Mouse (Mus musculus): ENCODE measurements at regions not wholly inside any gene's neighbourhood (a gene's known extent, or its start where the extent isn't known, plus 50 kb on each side); places are given as distances from the start of the nearest gene placed in this dataset.

DNA sequence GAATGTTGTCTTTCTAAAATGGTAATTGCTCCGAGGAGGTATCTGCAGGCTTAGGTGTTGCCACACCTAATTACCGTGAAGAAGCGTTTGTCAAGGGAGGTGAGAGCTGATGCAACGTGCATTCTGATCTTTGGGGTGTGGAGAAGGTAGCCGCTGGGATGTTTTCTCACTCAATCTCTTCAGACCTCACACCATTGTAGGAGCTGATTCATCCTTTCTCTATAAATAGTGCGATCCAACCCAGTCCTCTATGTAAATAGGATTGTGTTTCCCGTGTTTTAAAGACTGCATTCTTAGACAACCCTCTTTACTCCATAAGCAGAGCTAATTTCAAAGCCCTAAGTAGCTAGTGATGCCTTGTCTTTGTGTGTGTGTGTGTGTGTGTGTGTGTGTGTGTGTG, 374.2 kb upstream of the Slc35b3 start:
- no peak overlapping the region for H3K4me2 ChIP-seq (ENCODE audit: low read depth, low read length)
- 63% methylated on average over 7 of the region's 7 CpGs for WGBS
- no peak overlapping the region for H3K4me3 ChIP-seq (ENCODE audit: low read depth, low read length)
- no peak overlapping the region for H3K27ac ChIP-seq (replicated peaks; ENCODE audit: low read depth, low read length)
- no peaks in the 10 kb centered on the region for H3K27me3 ChIP-seq (replicated peaks; ENCODE audit: control insufficient read depth, insufficient read depth, low read length)
- H3K4me1 ChIP-seq (ENCODE audit: control insufficient read depth, insufficient read depth, low read length), result no peaks in the 10 kb centered on the region
- no peaks in the 10 kb centered on the region for H3K36me3 ChIP-seq (ENCODE audit: control insufficient read depth, insufficient read depth, low read length)
- ATAC-seq (ENCODE audit: low read depth), result 0 out of 2 replicates have a peak, but pooled peaks have one; percentile 30
- peak; percentile 49 for DNase-seq (ENCODE audit: low spot score)
- H3K9me3 ChIP-seq (ENCODE audit: control insufficient read depth, low read length), result no peaks in the 10 kb centered on the region
- no peak overlapping the region for H3K9ac ChIP-seq (ENCODE audit: low read depth, low read length)

DNA sequence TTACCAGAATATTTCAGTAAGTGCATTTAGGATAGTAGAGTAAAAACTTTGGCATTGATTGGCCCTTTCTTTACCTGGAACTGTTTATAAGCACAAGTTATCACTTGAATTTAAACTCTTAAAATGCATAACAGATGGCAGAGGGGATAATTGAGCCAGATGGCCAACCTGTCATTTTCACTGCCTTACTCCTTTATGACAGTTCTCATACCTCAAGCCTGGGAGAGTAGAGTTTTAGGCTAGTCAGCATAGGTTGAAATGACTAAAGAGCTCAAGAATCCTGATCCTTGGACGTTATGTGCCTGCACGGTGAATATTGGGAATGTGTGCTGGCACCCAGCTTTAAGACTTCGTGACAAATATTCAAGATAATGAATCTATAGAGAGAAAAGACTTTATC, 369.1 kb upstream of the Slc35b3 start:
- Histone ChIP-seq H3K9me3 (ENCODE audit: control insufficient read depth, low read length) (no peaks in the 10 kb centered on the region), H3K36me3 (ENCODE audit: control insufficient read depth, insufficient read depth, low read length) (no peaks in the 10 kb centered on the region), H3K27ac (replicated peaks; ENCODE audit: low read depth, low read length) (no peak overlapping the region), H3K4me3 (ENCODE audit: low read depth, low read length) (no peak overlapping the region), H3K4me1 (ENCODE audit: control insufficient read depth, insufficient read depth, low read length) (no peaks in the 10 kb centered on the region), H3K27me3 (replicated peaks; ENCODE audit: control insufficient read depth, insufficient read depth, low read length) (no peaks in the 10 kb centered on the region; the same call in 1 of the 2 replicates), H3K4me2 (ENCODE audit: low read depth, low read length) (no peak overlapping the region), H3K9ac (ENCODE audit: low read depth, low read length) (no peak overlapping the region)
- ATAC-seq (ENCODE audit: low read depth) (no peak), DNase-seq (ENCODE audit: low spot score) (no peak)
- 75% methylated on average over 3 of the region's 3 CpGs for WGBS

DNA sequence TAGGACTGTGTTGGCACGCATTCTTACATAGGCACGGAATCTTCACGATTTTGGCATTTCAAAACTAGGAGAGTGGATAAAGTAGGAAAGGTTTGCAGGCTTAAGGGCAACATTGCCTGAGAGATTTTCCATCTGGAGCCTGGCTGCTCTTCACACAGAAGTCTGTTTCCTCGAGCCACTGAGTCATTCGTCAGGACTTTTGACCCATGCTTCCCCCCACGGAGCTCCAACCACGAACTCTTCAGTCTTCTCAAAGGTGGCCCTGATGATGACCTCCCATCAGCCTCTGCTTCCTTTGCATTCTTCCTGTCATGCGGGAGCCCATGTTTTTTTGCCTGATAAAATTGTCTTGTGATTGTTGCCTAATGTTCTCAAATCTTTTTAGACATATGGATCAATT, 365.5 kb upstream of the Slc35b3 start:
- H3K4me1 ChIP-seq (ENCODE audit: control insufficient read depth, insufficient read depth, low read length), result no peaks in the 10 kb centered on the region
- ATAC-seq (ENCODE audit: low read depth) (no peak), DNase-seq (ENCODE audit: low spot score) (no peak)
- H3K27me3 ChIP-seq (replicated peaks; ENCODE audit: control insufficient read depth, insufficient read depth, low read length), result no peaks in the 10 kb centered on the region; the same call in 1 of the 2 replicates
- no peaks in the 10 kb centered on the region for H3K36me3 ChIP-seq (ENCODE audit: control insufficient read depth, insufficient read depth, low read length)
- H3K9me3 ChIP-seq (ENCODE audit: control insufficient read depth, low read length), result no peaks in the 10 kb centered on the region
- no peak overlapping the region for H3K4me3 ChIP-seq (ENCODE audit: low read depth, low read length)
- no peak overlapping the region for H3K27ac ChIP-seq (replicated peaks; ENCODE audit: low read depth, low read length)
- H3K9ac ChIP-seq (ENCODE audit: low read depth, low read length), result no peak overlapping the region
- WGBS, result 66% methylated on average over 8 of the region's 8 CpGs
- no peak overlapping the region for H3K4me2 ChIP-seq (ENCODE audit: low read depth, low read length)

DNA sequence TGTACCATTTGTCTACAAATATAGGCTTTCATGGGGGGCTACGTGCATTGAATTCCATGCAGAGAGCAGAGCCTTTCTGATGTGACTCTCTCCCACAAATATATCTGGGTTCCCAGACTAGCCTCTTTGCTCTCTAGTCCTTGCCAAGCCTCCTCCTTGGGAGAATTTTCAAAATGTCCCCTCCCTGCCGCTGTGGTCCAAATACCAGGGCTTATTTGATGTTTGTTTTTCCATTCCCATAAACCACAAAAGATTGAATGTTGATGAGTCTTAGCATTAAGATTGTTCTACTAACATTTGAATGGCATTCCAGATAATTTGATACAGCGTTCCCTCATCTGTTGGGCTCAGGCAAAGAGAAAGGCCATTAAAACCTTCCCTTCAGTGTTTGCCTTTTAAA, 360.4 kb upstream of the Slc35b3 start:
- no peaks in the 10 kb centered on the region for H3K9me3 ChIP-seq (ENCODE audit: control insufficient read depth, low read length)
- no peaks in the 10 kb centered on the region for H3K36me3 ChIP-seq (ENCODE audit: control insufficient read depth, insufficient read depth, low read length)
- H3K4me3 ChIP-seq (ENCODE audit: low read depth, low read length), result no peak overlapping the region
- H3K4me1 ChIP-seq (ENCODE audit: control insufficient read depth, insufficient read depth, low read length), result no peaks in the 10 kb centered on the region
- no peak overlapping the region for H3K9ac ChIP-seq (ENCODE audit: low read depth, low read length)
- H3K27me3 ChIP-seq (replicated peaks; ENCODE audit: control insufficient read depth, insufficient read depth, low read length), result no peaks in the 10 kb centered on the region; the same call in 1 of the 2 replicates
- H3K27ac ChIP-seq (replicated peaks; ENCODE audit: low read depth, low read length), result no peak overlapping the region
- no peak overlapping the region for H3K4me2 ChIP-seq (ENCODE audit: low read depth, low read length)
- peak; percentile 34 for DNase-seq (ENCODE audit: low spot score)
- no peak for ATAC-seq (ENCODE audit: low read depth)
- WGBS, result 61% methylated on average over 3 of the region's 3 CpGs

DNA sequence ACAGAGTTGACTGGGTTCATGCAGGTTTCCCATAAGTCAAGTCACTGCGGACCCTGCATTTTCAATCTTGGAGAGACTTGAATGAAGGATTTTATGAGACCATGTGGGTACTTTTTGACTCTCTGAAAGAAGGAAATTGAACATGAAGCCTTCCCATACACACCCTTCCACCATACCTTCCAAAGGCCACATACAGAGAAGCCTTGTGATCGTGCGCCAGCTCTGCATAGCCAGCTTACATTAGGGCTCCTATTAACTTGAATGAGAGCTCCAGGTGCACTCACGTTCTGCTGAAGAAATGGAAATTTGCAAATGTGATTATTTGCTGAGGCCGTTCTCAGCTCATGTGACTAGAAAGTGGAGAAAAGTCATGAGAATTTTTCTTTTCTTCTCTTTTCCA, 349.1 kb upstream of the Slc35b3 start:
- Histone ChIP-seq H3K36me3 (ENCODE audit: control insufficient read depth, insufficient read depth, low read length) (no peaks in the 10 kb centered on the region), H3K4me3 (ENCODE audit: low read depth, low read length) (no peak overlapping the region), H3K27me3 (replicated peaks; ENCODE audit: control insufficient read depth, insufficient read depth, low read length) (no peaks in the 10 kb centered on the region; the same call in 1 of the 2 replicates), H3K4me2 (ENCODE audit: low read depth, low read length) (no peak overlapping the region), H3K4me1 (ENCODE audit: control insufficient read depth, insufficient read depth, low read length) (peaks cover 16% of the 10 kb centered on the region), H3K27ac (replicated peaks; ENCODE audit: low read depth, low read length) (no peak overlapping the region), H3K9ac (ENCODE audit: low read depth, low read length) (no peak overlapping the region), H3K9me3 (ENCODE audit: control insufficient read depth, low read length) (no peaks in the 10 kb centered on the region)
- ATAC-seq (ENCODE audit: low read depth), result peak; percentile 50; the same call in 1 of the 2 replicates
- WGBS, result 81% methylated on average over 5 of the region's 5 CpGs
- peak; percentile 46 for DNase-seq (ENCODE audit: low spot score)

DNA sequence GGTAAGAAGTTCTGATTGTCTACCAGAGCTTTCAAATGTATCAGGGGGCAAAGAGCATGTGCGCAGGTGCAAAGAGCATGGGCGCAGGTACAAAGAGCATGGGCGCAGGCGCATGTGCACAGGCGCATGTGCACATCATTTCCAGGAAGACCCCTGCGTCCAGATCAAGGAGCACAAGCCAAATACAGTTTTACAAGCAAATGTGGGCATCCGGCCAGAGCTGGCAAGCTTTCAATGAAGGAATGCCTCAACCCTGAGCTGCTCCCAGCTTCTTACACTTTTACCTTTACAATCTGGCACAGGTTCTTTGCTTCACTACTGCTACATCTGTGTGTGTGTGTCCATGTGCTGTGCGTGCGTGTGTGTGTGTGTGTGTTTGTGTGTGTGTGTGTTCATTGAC, 347.2 kb upstream of the Slc35b3 start:
- DNase-seq (ENCODE audit: low spot score), result peak; percentile 72
- 74% methylated on average over 9 of the region's 9 CpGs for WGBS
- Histone ChIP-seq H3K27me3 (replicated peaks; ENCODE audit: control insufficient read depth, insufficient read depth, low read length) (no peaks in the 10 kb centered on the region; the same call in 1 of the 2 replicates), H3K4me3 (ENCODE audit: low read depth, low read length) (no peak overlapping the region), H3K36me3 (ENCODE audit: control insufficient read depth, insufficient read depth, low read length) (no peaks in the 10 kb centered on the region), H3K27ac (replicated peaks; ENCODE audit: low read depth, low read length) (no peak overlapping the region), H3K4me2 (ENCODE audit: low read depth, low read length) (no peak overlapping the region), H3K9ac (ENCODE audit: low read depth, low read length) (no peak overlapping the region), H3K9me3 (ENCODE audit: control insufficient read depth, low read length) (no peaks in the 10 kb centered on the region), H3K4me1 (ENCODE audit: control insufficient read depth, insufficient read depth, low read length) (peaks cover 16% of the 10 kb centered on the region)
- ATAC-seq (ENCODE audit: low read depth), result no peak

DNA sequence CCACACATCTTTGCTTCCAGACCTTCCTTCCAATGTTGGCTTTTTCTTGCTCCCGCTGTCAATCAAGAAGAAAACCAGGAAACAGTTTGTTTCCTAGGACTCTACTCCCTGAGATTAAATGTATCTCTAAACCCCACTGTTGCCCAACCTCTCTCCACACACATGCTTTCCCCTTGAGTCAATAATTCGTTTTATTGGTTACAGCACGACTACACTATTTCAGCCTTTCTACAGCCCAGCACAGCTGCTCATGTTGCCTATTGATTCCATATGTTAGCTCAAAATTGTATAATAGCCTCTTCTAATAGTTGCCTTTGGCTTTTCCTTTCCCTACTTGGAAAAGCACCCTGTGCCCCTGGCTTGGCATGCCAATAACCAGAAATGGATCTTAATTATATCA, 346.2 kb upstream of the Slc35b3 start:
- Histone ChIP-seq H3K9ac (ENCODE audit: low read depth, low read length) (no peak overlapping the region), H3K36me3 (ENCODE audit: control insufficient read depth, insufficient read depth, low read length) (no peaks in the 10 kb centered on the region), H3K4me2 (ENCODE audit: low read depth, low read length) (no peak overlapping the region), H3K27me3 (replicated peaks; ENCODE audit: control insufficient read depth, insufficient read depth, low read length) (no peaks in the 10 kb centered on the region; the same call in 1 of the 2 replicates), H3K4me1 (ENCODE audit: control insufficient read depth, insufficient read depth, low read length) (peaks cover 16% of the 10 kb centered on the region), H3K4me3 (ENCODE audit: low read depth, low read length) (no peak overlapping the region), H3K27ac (replicated peaks; ENCODE audit: low read depth, low read length) (no peak overlapping the region), H3K9me3 (ENCODE audit: control insufficient read depth, low read length) (no peaks in the 10 kb centered on the region)
- peak; percentile 67; the same call in 1 of the 2 replicates for ATAC-seq (ENCODE audit: low read depth)
- 27% methylated on average over 3 of the region's 3 CpGs for WGBS
- peak; percentile 85 for DNase-seq (ENCODE audit: low spot score)

DNA sequence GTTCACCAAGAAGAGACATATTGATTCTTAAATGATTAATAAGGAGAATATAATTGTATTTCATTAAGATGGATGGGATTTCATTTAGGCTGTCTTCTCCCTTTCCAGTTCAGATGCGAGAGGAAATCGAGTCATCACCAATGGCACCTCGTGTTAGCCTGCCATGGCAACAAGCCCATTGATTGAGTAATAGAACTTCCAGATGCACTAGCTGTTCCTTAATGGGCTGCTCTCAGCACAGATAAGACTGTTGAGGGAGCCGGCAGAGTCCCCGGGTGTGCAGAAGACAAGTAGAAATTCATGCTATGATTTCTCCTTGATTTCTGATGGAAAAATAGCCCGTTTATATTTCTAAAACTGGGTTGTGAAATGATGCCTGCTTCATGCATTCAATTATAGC, 336.5 kb upstream of the Slc35b3 start:
- DNase-seq (ENCODE audit: low spot score), result no peak
- no peaks in the 10 kb centered on the region for H3K36me3 ChIP-seq (ENCODE audit: control insufficient read depth, insufficient read depth, low read length)
- no peak overlapping the region for H3K27ac ChIP-seq (replicated peaks; ENCODE audit: low read depth, low read length)
- H3K4me3 ChIP-seq (ENCODE audit: low read depth, low read length), result no peak overlapping the region
- H3K4me1 ChIP-seq (ENCODE audit: control insufficient read depth, insufficient read depth, low read length), result no peaks in the 10 kb centered on the region
- no peak overlapping the region for H3K9ac ChIP-seq (ENCODE audit: low read depth, low read length)
- WGBS, result 72% methylated on average over 6 of the region's 6 CpGs
- H3K4me2 ChIP-seq (ENCODE audit: low read depth, low read length), result no peak overlapping the region
- no peaks in the 10 kb centered on the region for H3K9me3 ChIP-seq (ENCODE audit: control insufficient read depth, low read length)
- H3K27me3 ChIP-seq (replicated peaks; ENCODE audit: control insufficient read depth, insufficient read depth, low read length), result no peaks in the 10 kb centered on the region
- no peak for ATAC-seq (ENCODE audit: low read depth)

DNA sequence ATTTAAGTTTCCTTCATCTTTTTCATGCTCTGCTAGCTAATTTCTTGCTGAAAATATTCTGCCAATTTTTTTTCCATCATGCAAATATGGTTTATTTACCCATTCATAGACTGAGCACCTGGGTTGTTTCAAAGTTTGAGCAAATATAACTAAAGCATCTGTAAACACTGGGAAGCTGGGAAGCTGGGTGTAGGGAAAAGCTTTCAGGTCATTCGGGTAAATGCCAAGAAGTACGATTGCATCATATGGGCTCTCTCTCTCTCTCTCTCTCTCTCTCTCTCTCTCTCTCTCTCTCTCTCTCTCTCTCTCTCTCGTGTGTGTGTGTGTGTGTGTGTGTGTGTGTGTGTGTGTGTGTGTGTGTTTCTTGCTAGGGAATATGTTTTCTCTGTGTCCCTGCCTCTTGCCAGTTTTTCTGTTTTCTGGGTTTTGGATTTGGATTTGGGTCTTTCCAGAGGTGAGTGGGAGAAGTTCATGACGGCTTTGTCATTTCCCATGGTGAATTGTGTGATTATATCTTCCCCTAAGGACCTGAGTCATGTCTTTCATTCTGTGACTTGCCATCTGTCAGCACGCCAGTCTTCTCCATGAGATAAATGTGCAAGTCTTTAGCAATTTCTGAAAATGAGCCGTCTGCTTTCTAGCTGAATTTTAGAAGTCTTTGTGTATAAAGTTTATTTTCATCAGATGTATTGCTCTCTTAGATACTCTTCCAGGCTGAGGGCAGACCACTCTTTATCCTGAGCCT, 329.7 kb upstream of the Slc35b3 start:
- no peaks in the 10 kb centered on the region for H3K27me3 ChIP-seq (replicated peaks; ENCODE audit: control insufficient read depth, insufficient read depth, low read length)
- H3K4me1 ChIP-seq (ENCODE audit: control insufficient read depth, insufficient read depth, low read length), result no peaks in the 10 kb centered on the region
- 56% methylated on average over 5 of the region's 6 CpGs for WGBS
- no peak overlapping the region for H3K4me3 ChIP-seq (ENCODE audit: low read depth, low read length)
- no peak overlapping the region for H3K27ac ChIP-seq (replicated peaks; ENCODE audit: low read depth, low read length)
- no peak overlapping the region for H3K4me2 ChIP-seq (ENCODE audit: low read depth, low read length)
- DNase-seq (ENCODE audit: low spot score), result no peak
- no peak overlapping the region for H3K9ac ChIP-seq (ENCODE audit: low read depth, low read length)
- no peaks in the 10 kb centered on the region for H3K36me3 ChIP-seq (ENCODE audit: control insufficient read depth, insufficient read depth, low read length)
- ATAC-seq (ENCODE audit: low read depth), result no peak
- H3K9me3 ChIP-seq (ENCODE audit: control insufficient read depth, low read length), result no peaks in the 10 kb centered on the region
